Mouse (Mus musculus) MEL (cell line): ENCODE data around the gene Slc19a1.

Source experiments
- CTCF ChIP-seq, 3 experiments: IDR thresholded peaks in 2 of 3; conservative IDR thresholded peaks in 1 of 3; 2 replicates each; pipeline ENCODE4 v1.5.1; 2011 to 2012; ENCODE audit warnings: low read length in 3 of 3, low read depth in 2 of 3, mild to moderate bottlenecking in 2 of 3, improper control_type of control experiment in 1 of 3, inconsistent platforms in 1 of 3, mixed read lengths in 1 of 3, moderate library complexity in 1 of 3; ENCODE audit not compliant: control insufficient read depth in 1 of 3, insufficient read depth in 1 of 3, poor library complexity in 1 of 3, severe bottlenecking in 1 of 3
- MAX ChIP-seq: IDR thresholded peaks from 2 replicates; pipeline ENCODE4 v1.6.1; 2011; ENCODE audit warnings: low read length, improper control_type of control experiment
- NRF1 ChIP-seq: IDR thresholded peaks from 2 replicates; pipeline ENCODE4 v1.6.1; 2014; ENCODE audit warnings: low read depth, mild to moderate bottlenecking, inconsistent platforms, low read length, improper control_type of control experiment, moderate library complexity; ENCODE audit not compliant: poor library complexity, insufficient read depth, severe bottlenecking
- POLR2A ChIP-seq, 2 experiments: IDR thresholded peaks; 2 replicates each; pipeline ENCODE4 v1.6.1; 2011 to 2012; ENCODE audit warnings: low read length in 2 of 2, mild to moderate bottlenecking in 2 of 2, control low read depth in 1 of 2, improper control_type of control experiment in 1 of 2, low read depth in 1 of 2, moderate library complexity in 1 of 2; ENCODE audit not compliant: control insufficient read depth in 1 of 2, insufficient read depth in 1 of 2, poor library complexity in 1 of 2
- USF2 ChIP-seq, 2 experiments: IDR thresholded peaks; 2 replicates each; pipeline ENCODE4 v1.6.1; 2011 to 2012; ENCODE audit warnings: improper control_type of control experiment in 2 of 2, low read length in 2 of 2, borderline replicate concordance in 1 of 2, inconsistent platforms in 1 of 2, low read depth in 1 of 2, mild to moderate bottlenecking in 1 of 2; ENCODE audit not compliant: insufficient read depth in 1 of 2

GRCm38 (mm10) chr10:77038579-77039174 lies 6.6 kb downstream of the Slc19a1 start:
- TF ChIP-seq CTCF (IDR thresholded peaks at IDR 0.05 in 2 of 3, conservative IDR thresholded peaks at IDR 0.05 in 1 of 3; ENCODE audit: control insufficient read depth in 1 of 3, insufficient read depth in 1 of 3, low read depth in 2 of 3, low read length in 3 of 3, poor library complexity in 1 of 3, severe bottlenecking in 1 of 3) (no peak), NRF1 (no peak), USF2 (IDR thresholded peaks at IDR 0.05; ENCODE audit: borderline replicate concordance in 1 of 2, insufficient read depth in 1 of 2, low read depth in 1 of 2, low read length in 2 of 2) (no peak), MAX (no peak), POLR2A (IDR thresholded peaks at IDR 0.05; ENCODE audit: control insufficient read depth in 1 of 2, insufficient read depth in 1 of 2, low read depth in 1 of 2, low read length in 2 of 2, poor library complexity in 1 of 2) (no peak; a peak in 1 of 4 replicates)
